Mouse (Mus musculus) hindbrain, embryonic 13.5 days (tissue): ENCODE data around the gene 1190005I06Rik. TPM values are rescaled to one million over a fixed set of nuclear protein-coding genes. Genes with fewer than 3 reads are reported as not detected.

ENCODE experiments used
- ATAC-seq: fragments of 200-750 bp; cut with Nextera tagmentation; 2 replicates; pipeline ENCODE4 v1.8.0; 2017; ENCODE audit warnings: moderate TSS enrichment; ENCODE audit not compliant: low FRiP score
- H3K27ac ChIP-seq: fragments of 300-500 bp; sonication (generic); 2 replicates; pipeline ENCODE4 v1.5.1; 2015; ENCODE audit warnings: inconsistent platforms, mild to moderate bottlenecking, moderate library complexity
- H3K27me3 ChIP-seq: fragments of 300-500 bp; sonication (generic); 2 replicates; pipeline ENCODE4 v1.6.1; 2015; ENCODE audit warnings: mild to moderate bottlenecking, inconsistent platforms
- H3K36me3 ChIP-seq: fragments of 300-500 bp; sonication (generic); 2 replicates; pipeline ENCODE4 v1.6.1; 2015; ENCODE audit warnings: mild to moderate bottlenecking, inconsistent platforms
- H3K4me1 ChIP-seq: fragments of 300-500 bp; sonication (generic); replicated peaks from 2 replicates; pipeline ENCODE4 v1.6.1; 2015; ENCODE audit warnings: inconsistent platforms
- H3K4me2 ChIP-seq: fragments of 300-500 bp; sonication (generic); 2 replicates; pipeline ENCODE4 v1.6.1; 2015; ENCODE audit warnings: inconsistent platforms, mild to moderate bottlenecking, moderate library complexity
- H3K4me3 ChIP-seq: fragments of 300-500 bp; sonication (generic); 2 replicates; pipeline ENCODE4 v1.5.1; 2015; ENCODE audit warnings: mild to moderate bottlenecking, inconsistent platforms
- H3K9ac ChIP-seq: fragments of 300-500 bp; sonication (generic); 2 replicates; pipeline ENCODE4 v1.6.1; 2015; ENCODE audit warnings: mild to moderate bottlenecking, inconsistent platforms
- H3K9me3 ChIP-seq: fragments of 300-500 bp; sonication (generic); 2 replicates; pipeline ENCODE4 v1.6.1; 2016; ENCODE audit warnings: inconsistent platforms
- WGBS: fragments of 180-500 bp; shearing (Covaris S2); methylation state at CpG from one replicate; pipeline ENCODE4 v1.1.7; 2015; 5-methylcytosine and 5-hydroxymethylcytosine counted together
- polyA plus RNA-seq: library from polyadenylated mRNA; unstranded; fragments of >200 nt; fragmentation: Nextera tagmentation; extraction: Ambion mirVana; gene quantifications from 2 replicates; pipeline ENCODE4 v1.2.1, GENCODE M21; 2015

1190005I06Rik gene
- polyA plus RNA-seq, 1 experiment from 2014 or later: 11.0 TPM

- Histone ChIP-seq H3K4me2 (no peak overlapping the region), H3K4me1 (peaks cover 51% of the 10 kb centered on the region), H3K27ac (peak overlapping the region; percentile 30; the same call in 1 of the 2 replicates), H3K36me3 (peaks cover 65% of the 10 kb centered on the region), H3K9me3 (no peaks in the 10 kb centered on the region), H3K9ac (no peak overlapping the region), H3K27me3 (no peaks in the 10 kb centered on the region), H3K4me3 (no peak overlapping the region)
- 96% methylated on average over 37 of the region's 37 CpGs for WGBS
- no peak for ATAC-seq
Observed at GRCm38 (mm10) chr8:120568164-120568798, 79.2 kb downstream of the 1190005I06Rik start.

- H3K36me3 ChIP-seq: peaks cover 60% of the 10 kb centered on the region
- WGBS: 95% methylated on average over 17 of the region's 17 CpGs
- no peak overlapping the region for H3K4me3 ChIP-seq
- peak overlapping the region; percentile 43; the same call in 1 of the 2 replicates for H3K9ac ChIP-seq
- no peaks in the 10 kb centered on the region for H3K27me3 ChIP-seq
- H3K4me1 ChIP-seq: peaks cover 56% of the 10 kb centered on the region
- H3K9me3 ChIP-seq: no peaks in the 10 kb centered on the region
- no peak overlapping the region for H3K4me2 ChIP-seq
- peak overlapping the region; percentile 90; the same call in 1 of the 2 replicates for H3K27ac ChIP-seq
- no peak for ATAC-seq
Observed at GRCm38 (mm10) chr8:120567731-120568130, 79.7 kb downstream of the 1190005I06Rik start.

GRCm38 (mm10) chr8:120566681-120567080 lies 80.8 kb downstream of the 1190005I06Rik start:
- Histone ChIP-seq H3K27ac (peak overlapping the region; percentile 90), H3K4me1 (peaks cover 65% of the 10 kb centered on the region), H3K9ac (no peak overlapping the region; the same call in 1 of the 2 replicates), H3K36me3 (peaks cover 49% of the 10 kb centered on the region), H3K9me3 (no peaks in the 10 kb centered on the region), H3K4me3 (no peak overlapping the region), H3K4me2 (no peak overlapping the region), H3K27me3 (no peaks in the 10 kb centered on the region)
- ATAC-seq: no peak
- WGBS: 74% methylated on average over 8 of the region's 8 CpGs

GRCm38 (mm10) chr8:120565151-120565711 lies 82.2 kb downstream of the 1190005I06Rik start:
- 0 out of 2 replicates have a peak, but pooled peaks have one; percentile 19 for ATAC-seq
- Histone ChIP-seq H3K9me3 (no peaks in the 10 kb centered on the region), H3K4me2 (no peak overlapping the region), H3K27ac (peak overlapping the region; percentile 90), H3K9ac (peak overlapping the region; percentile 53; the same call in 1 of the 2 replicates), H3K36me3 (peaks cover 36% of the 10 kb centered on the region), H3K4me3 (no peak overlapping the region), H3K27me3 (no peaks in the 10 kb centered on the region), H3K4me1 (peaks cover 71% of the 10 kb centered on the region)
- WGBS: 11% methylated on average over 7 of the region's 7 CpGs

- peak; percentile 41 for ATAC-seq
Observed at GRCm38 (mm10) chr8:120563851-120564837, 83.3 kb downstream of the 1190005I06Rik start.

GRCm38 (mm10) chr8:120563348-120563724 lies 84.1 kb downstream of the 1190005I06Rik start:
- H3K4me1 ChIP-seq: peaks cover 90% of the 10 kb centered on the region
- H3K9ac ChIP-seq: peak overlapping the region; percentile 56
- H3K4me3 ChIP-seq: no peak overlapping the region
- H3K27ac ChIP-seq: peak overlapping the region; percentile 90
- peaks cover 21% of the 10 kb centered on the region for H3K36me3 ChIP-seq
- no peaks in the 10 kb centered on the region for H3K27me3 ChIP-seq
- no peaks in the 10 kb centered on the region for H3K9me3 ChIP-seq
- ATAC-seq: peak; percentile 7; the same call in 1 of the 2 replicates
- WGBS: 5% methylated on average over 8 of the region's 8 CpGs
- peak overlapping the region; percentile 26; the same call in 1 of the 2 replicates for H3K4me2 ChIP-seq

More at GRCm38 (mm10) chr8:120563851-120564837, 83.3 kb downstream of the 1190005I06Rik start:
- Histone ChIP-seq H3K9me3 (no peaks in the 10 kb centered on the region), H3K36me3 (peaks cover 29% of the 10 kb centered on the region), H3K4me3 (no peak overlapping the region), H3K9ac (peak overlapping the region; percentile 56), H3K27ac (peak overlapping the region; percentile 90), H3K4me1 (peaks cover 82% of the 10 kb centered on the region), H3K27me3 (no peaks in the 10 kb centered on the region), H3K4me2 (peak overlapping the region; percentile 26)
- 13% methylated on average over 20 of the region's 20 CpGs for WGBS

- H3K4me3 ChIP-seq: no peak overlapping the region
- H3K4me1 ChIP-seq: peaks cover 96% of the 10 kb centered on the region
- no peaks in the 10 kb centered on the region for H3K9me3 ChIP-seq
- 81% methylated on average over 18 of the region's 18 CpGs for WGBS
- H3K36me3 ChIP-seq: peaks cover 15% of the 10 kb centered on the region
- ATAC-seq: no peak
- peak overlapping the region; percentile 26; the same call in 1 of the 2 replicates for H3K4me2 ChIP-seq
- peak overlapping the region; percentile 56 for H3K9ac ChIP-seq
- peak overlapping the region; percentile 90 for H3K27ac ChIP-seq
- H3K27me3 ChIP-seq: no peaks in the 10 kb centered on the region
Observed at GRCm38 (mm10) chr8:120562680-120563347, 84.6 kb downstream of the 1190005I06Rik start.

GRCm38 (mm10) chr8:120561539-120562435 lies 85.6 kb downstream of the 1190005I06Rik start:
- Histone ChIP-seq H3K4me3 (no peak overlapping the region), H3K9me3 (no peaks in the 10 kb centered on the region), H3K4me1 (peaks cover 100% of the 10 kb centered on the region), H3K27ac (peak overlapping the region; percentile 90), H3K4me2 (no peak overlapping the region), H3K27me3 (no peaks in the 10 kb centered on the region), H3K36me3 (peaks cover 5% of the 10 kb centered on the region), H3K9ac (0 out of 2 replicates have a peak overlapping the region, but pooled peaks have one; percentile 56)
- WGBS: 84% methylated on average over 22 of the region's 22 CpGs
- no peak for ATAC-seq

GRCm38 (mm10) chr8:120560535-120560934 lies 86.9 kb downstream of the 1190005I06Rik start:
- ATAC-seq: no peak

GRCm38 (mm10) chr8:120559654-120560053 lies 87.8 kb downstream of the 1190005I06Rik start:
- Histone ChIP-seq H3K4me3 (no peak overlapping the region), H3K9ac (peak overlapping the region; percentile 53; the same call in 1 of the 2 replicates), H3K9me3 (no peaks in the 10 kb centered on the region), H3K4me1 (peaks cover 100% of the 10 kb centered on the region), H3K4me2 (peak overlapping the region; percentile 27), H3K27me3 (no peaks in the 10 kb centered on the region), H3K27ac (peak overlapping the region; percentile 86), H3K36me3 (no peaks in the 10 kb centered on the region; the same call in 1 of the 2 replicates)
- WGBS: 7% methylated on average over 11 of the region's 11 CpGs
- no peak for ATAC-seq

More at GRCm38 (mm10) chr8:120560535-120560934, 86.9 kb downstream of the 1190005I06Rik start:
- Histone ChIP-seq H3K4me2 (no peak overlapping the region), H3K4me3 (no peak overlapping the region), H3K36me3 (no peaks in the 10 kb centered on the region; the same call in 1 of the 2 replicates), H3K27ac (peak overlapping the region; percentile 86; the same call in 1 of the 2 replicates), H3K9ac (peak overlapping the region; percentile 53; the same call in 1 of the 2 replicates), H3K27me3 (no peaks in the 10 kb centered on the region), H3K4me1 (peaks cover 100% of the 10 kb centered on the region), H3K9me3 (no peaks in the 10 kb centered on the region)
- 86% methylated on average over 5 of the region's 5 CpGs for WGBS
